Mouse (Mus musculus) cerebellum, adult 8-10 months (tissue): ENCODE measurements around the gene Ap3m1.

ENCODE experiments used
- DNase-seq: peaks from one replicate; pipeline ENCODE4 v3.0.0; 2022

Gene Ap3m1

DNA sequence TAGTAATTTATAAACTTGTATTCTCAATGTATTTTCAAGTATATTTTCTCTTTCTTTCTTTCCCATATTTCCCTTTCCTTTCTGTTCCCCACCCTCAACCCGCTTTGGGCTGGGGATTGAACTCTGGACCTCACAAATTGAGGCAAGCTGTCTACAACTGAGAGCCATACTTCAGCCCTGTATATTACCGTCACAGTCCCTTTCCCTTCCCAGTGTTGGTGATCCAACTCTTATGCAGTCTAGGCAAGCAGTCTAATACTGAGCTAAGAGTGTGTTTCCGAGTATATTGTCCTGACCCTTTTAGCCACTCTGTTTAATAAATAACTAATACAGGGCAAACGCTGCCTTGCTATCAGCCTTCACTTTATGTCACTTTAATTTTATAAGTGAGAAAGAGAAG, 52.7 kb downstream of the Ap3m1 start:
- no peak for DNase-seq

GRCm38 (mm10) chr14:20997548-20997947, 54.8 kb downstream of the Ap3m1 start:
- DNase-seq: no peak

- DNase-seq: no peak
Measured at GRCm38 (mm10) chr14:20996361-20996760, 55.9 kb downstream of the Ap3m1 start.

GRCm38 (mm10) chr14:20995497-20995896, 56.8 kb downstream of the Ap3m1 start:
- DNase-seq: no peak

GRCm38 (mm10) chr14:20994475-20994874, 57.8 kb downstream of the Ap3m1 start:
- DNase-seq: no peak

- DNase-seq: peak; percentile 39
Measured at GRCm38 (mm10) chr14:20993067-20993691, 59.1 kb downstream of the Ap3m1 start.

GRCm38 (mm10) chr14:20991492-20991891, 60.8 kb downstream of the Ap3m1 start:
- no peak for DNase-seq

DNA sequence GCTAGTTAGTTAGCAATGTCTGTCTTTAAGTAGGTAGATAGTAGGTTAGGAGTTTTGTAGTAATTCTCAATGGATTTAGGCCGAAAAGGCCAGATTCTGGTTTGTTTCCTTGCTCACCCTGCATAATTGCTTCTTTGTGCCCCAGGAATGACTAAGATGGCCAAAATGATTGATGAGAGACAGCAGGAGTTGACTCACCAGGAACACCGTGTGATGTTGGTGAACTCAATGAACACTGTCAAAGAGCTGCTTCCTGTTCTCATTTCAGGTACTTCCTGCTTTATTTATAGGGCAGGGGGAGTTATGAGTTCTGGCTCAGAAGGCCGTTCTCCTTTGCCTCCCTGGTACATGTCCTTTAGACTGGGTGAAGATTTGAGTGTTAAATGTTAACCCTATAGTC, 66.8 kb downstream of the Ap3m1 start:
- no peak for DNase-seq

GRCm38 (mm10) chr14:20983832-20984231, 68.5 kb downstream of the Ap3m1 start:
- DNase-seq: peak; percentile 20
